Mouse (Mus musculus) cerebral cortex, adult 2 months (tissue): Measurements from ENCODE around the gene Vkorc1l1.

Experiments
- WGBS: fragments of 180-500 bp; shearing (Covaris S2); methylation state at CpG from one replicate; pipeline ENCODE4 v1.1.7; 2018; 5-methylcytosine and 5-hydroxymethylcytosine counted together

The Vkorc1l1 gene

DNA sequence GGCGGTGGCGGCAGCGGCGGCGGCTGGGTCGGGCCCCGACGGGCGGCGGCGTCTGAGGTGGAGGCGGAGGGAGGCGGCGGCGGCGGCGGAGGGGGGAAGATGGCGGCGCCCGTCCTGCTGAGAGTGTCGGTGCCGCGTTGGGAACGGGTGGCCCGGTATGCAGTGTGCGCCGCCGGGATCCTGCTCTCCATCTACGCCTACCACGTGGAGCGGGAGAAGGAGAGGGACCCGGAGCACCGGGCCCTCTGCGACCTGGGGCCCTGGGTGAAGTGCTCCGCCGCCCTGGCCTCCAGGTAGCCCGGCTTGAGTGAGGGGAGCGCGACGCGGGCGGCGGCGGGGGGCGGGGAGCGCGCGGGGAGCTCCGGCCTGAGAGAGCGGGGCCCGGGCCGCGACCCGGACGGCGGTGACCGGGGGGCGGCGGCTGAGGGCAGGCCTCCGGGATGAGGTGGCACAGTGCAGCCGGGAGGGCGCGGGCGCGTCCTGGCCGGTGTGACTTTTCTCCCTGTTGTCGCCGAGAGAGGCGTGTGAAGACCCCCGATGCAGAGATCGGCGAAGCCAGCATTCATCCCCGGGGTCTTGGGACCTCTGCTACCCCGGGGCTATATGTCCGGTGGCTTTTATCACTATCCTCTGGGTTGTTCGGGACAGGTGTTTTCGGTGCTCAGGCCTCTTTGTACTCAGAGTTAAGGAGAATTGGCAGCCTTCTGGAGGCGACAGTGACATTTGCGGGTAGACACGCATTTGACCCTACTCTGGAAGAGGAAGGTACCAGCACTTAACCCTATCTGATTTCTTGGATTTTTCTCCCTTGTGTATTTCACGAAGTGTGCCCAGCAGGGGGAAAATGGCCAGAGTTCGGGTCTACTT, 536 bp downstream of the Vkorc1l1 start:
- 1% methylated on average over 56 of the region's 82 CpGs for WGBS

DNA sequence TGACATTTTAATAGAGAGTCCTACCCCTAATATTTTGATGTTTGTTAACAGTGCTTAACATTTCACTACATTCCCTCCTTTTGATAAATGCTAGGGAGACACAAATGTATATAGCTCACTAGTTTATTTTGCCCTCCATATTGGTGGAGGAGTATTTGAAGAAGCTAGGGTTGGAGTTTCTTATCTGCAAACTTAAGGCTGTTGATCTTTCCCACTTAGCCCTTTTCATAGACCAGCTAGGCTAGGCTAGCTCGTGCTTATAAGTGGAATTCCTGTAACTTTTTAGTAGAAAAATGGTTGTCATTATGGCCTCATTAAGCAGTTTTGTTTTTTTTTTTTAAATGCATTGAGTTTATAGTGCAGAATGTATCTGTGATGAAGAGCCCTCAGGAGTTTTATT, 1.6 kb downstream of the Vkorc1l1 start:
- 88% methylated on average over 1 of the region's 1 CpGs for WGBS

GRCm38 (mm10) chr5:129947528-129948033, 5.8 kb downstream of the Vkorc1l1 start:
- WGBS = 98% methylated on average over 2 of the region's 2 CpGs

DNA sequence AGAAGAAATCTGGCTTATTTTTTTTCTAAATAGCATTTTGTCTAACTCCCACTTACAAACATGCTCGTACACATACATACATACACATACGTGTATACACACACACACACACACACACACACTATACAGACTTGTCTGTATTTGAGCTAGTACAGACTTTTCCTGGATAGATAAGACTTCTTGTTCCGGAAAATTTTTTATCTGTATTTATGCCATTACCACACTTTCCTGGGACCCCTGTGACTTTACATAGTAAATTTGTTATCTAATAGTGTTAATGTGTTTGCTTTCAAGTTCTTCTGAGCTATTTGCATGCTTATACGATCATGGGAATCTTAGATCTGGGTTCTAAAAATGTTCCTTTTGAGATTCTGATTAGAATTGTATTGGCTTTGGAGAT, 10.4 kb downstream of the Vkorc1l1 start:
- WGBS = 95% methylated on average over 4 of the region's 4 CpGs

GRCm38 (mm10) chr5:129954473-129955254, 12.9 kb downstream of the Vkorc1l1 start:
- 69% methylated on average over 5 of the region's 5 CpGs for WGBS

DNA sequence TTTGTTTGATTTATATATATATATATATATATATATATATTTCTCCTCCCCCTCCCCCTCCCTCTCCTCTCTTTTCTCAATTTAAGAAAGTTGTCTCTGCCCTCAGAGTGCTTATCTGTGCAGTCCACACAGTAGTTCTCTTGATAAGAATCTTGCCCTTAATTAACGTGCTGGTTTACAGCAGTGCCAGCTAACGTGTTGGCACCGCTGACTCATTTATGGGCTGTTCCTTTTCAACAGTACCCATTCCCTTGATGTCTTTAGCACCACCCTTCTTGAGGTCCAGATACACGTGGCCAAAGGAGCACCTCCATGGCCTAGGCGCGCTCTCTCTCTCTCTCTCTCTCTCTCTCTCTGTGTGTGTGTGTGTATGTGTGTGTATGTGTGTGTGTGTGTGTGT, 14.0 kb downstream of the Vkorc1l1 start:
- 71% methylated on average over 6 of the region's 6 CpGs for WGBS

- 43% methylated on average over 4 of the region's 4 CpGs for WGBS
These were observed 21.5 kb downstream of the Vkorc1l1 start for GRCm38 (mm10) chr5:129963224-129963623.

DNA sequence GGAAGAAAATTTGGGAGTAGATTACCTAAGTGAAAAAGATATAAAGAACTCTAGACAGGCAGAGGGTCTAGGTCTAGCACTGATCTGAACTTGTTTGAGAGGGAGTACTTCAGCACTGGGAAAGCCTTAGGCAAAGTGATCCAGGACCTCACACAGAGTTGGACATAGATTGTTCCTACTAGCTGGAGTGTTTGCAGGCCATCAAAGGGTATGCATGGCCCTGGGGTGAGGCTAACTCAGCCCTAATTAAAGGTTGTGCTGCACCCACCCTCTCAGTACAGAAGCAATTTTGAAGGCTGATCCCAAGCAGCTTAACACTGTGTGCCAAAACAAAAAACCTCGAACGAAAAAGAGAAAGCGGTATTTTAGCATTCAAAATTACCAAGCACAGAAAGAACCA, 24.7 kb downstream of the Vkorc1l1 start:
- WGBS = 46% methylated on average over 3 of the region's 3 CpGs

DNA sequence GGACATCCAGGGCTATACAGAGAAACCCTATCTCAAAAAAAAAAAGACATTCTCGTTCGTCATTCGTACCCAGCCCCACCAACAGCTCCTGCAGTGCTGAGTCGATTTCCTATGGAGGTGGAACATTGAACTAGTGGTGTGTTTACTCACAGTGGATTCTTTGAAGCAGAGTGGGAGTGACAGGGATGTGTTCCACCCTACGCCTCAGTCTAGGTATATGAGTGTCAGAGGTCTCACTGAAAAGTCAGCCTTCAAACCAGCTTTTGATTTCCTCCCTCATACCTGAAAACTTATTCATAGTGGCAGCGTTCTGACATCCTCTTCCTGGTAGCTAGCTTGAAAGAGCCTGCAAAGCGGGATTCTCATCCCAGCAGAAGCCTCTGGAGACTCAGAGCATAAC, 26.6 kb downstream of the Vkorc1l1 start:
- WGBS = 75% methylated on average over 7 of the region's 7 CpGs

DNA sequence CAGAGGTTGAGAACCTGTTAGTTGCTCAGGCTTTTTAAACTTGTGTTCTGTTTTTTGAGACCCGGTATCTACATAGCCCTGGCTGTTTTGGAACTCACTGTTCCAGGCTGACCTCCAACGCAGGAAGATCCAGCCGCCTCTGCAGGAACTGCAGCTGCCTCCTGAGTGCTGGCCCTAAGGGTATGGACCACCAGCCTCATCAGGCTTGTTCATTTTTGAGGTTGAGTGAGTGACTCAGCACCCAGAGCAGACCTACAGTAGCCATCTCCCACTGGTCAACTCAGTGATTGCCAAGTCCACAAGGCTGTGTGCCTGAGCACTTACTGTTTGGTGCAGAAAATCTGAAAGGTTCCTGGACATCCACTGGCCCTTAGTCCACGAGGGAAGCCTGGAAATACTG, 29.7 kb downstream of the Vkorc1l1 start:
- WGBS = 79% methylated on average over 4 of the region's 4 CpGs

DNA sequence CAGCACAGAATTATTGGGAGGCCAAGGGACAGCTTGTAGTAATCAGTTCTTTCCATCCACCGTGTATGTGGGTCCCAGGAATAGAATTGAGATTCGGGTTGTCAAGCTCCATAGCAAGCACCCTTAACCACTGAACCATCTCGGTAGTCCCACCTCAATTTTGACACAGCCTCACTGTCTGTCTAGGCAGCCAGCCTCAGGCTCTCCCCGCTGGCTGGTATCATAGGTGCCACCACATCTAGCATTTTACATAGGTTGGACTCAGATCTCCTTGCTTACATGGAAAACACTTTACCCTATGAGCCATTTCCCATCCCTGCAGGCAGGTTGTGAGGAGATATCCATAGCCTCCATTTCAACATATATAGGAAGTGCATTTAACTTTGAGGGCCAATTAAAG, 32.6 kb downstream of the Vkorc1l1 start:
- 90% methylated on average over 4 of the region's 4 CpGs for WGBS

- WGBS = 84% methylated on average over 4 of the region's 4 CpGs
These were observed 33.1 kb downstream of the Vkorc1l1 start for GRCm38 (mm10) chr5:129974866-129975311.

GRCm38 (mm10) chr5:129977768-129978167, 36.0 kb downstream of the Vkorc1l1 start:
- 88% methylated on average over 4 of the region's 4 CpGs for WGBS

GRCm38 (mm10) chr5:129978608-129979007, 36.8 kb downstream of the Vkorc1l1 start:
- WGBS = 93% methylated on average over 5 of the region's 5 CpGs

- WGBS = 63% methylated on average over 3 of the region's 3 CpGs
These were observed 38.4 kb downstream of the Vkorc1l1 start for GRCm38 (mm10) chr5:129980216-129980615.

DNA sequence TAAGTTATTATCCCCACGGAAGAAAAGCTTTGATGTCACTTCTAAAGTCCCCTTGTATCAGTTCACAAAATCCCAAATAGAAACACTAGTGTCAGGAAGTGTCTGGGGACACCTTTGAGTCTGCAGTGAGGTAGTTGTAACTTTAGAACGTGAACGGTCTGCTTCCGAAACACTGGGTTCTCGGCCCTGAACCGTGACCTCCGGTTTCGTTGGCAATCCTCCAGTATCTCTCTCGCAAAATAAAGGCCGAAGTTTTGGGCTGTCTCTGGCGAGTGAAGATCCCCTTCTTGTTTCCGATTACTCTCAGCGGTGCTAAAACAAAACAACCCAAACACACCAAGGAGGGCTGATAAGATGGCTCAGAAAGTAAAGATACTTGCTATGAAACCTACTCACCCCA, 47.6 kb downstream of the Vkorc1l1 start:
- WGBS = 81% methylated on average over 13 of the region's 13 CpGs

GRCm38 (mm10) chr5:129991898-129992297, 50.1 kb downstream of the Vkorc1l1 start:
- WGBS = 95% methylated on average over 5 of the region's 5 CpGs

- 96% methylated on average over 14 of the region's 14 CpGs for WGBS
These were observed 51.6 kb downstream of the Vkorc1l1 start for GRCm38 (mm10) chr5:129993374-129993773.

GRCm38 (mm10) chr5:129994989-129995388, 53.2 kb downstream of the Vkorc1l1 start:
- 88% methylated on average over 7 of the region's 7 CpGs for WGBS

GRCm38 (mm10) chr5:129997700-129998099, 55.9 kb downstream of the Vkorc1l1 start:
- WGBS = 69% methylated on average over 19 of the region's 19 CpGs

GRCm38 (mm10) chr5:129999097-129999496, 57.3 kb downstream of the Vkorc1l1 start:
- 28% methylated on average over 4 of the region's 4 CpGs for WGBS

DNA sequence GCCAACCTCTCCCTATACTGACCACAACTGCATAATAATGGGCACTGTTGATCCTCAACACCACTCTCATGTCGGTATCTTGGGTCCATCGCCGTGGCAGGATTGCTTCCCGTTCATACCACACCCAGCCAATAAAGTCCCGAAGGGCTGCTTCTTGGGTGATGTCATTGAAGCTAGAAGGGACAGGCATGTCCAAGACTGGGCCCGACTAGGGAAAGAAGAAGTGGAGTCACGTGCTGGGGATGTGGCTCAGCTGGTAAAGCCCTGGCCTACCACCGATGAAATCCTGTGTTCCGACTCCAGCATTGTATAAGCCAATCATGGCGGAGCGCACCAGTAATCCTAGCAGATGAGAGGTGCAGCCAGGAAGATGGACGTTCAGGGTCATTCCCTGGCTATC, 59.0 kb downstream of the Vkorc1l1 start:
- WGBS = 89% methylated on average over 12 of the region's 12 CpGs
